Mouse (Mus musculus) lung, adult 2 months (tissue): ENCODE measurements at regions not wholly inside any gene's neighbourhood (a gene's known extent, or its start where the extent isn't known, plus 50 kb on each side); places are given as distances from the start of the nearest gene placed in this dataset.

Experiments
- CTCF ChIP-seq: fragments of 200-500 bp; IDR thresholded peaks from 2 replicates; pipeline ENCODE4 v1.5.1; 2011; ENCODE audit warnings: mild to moderate bottlenecking, low read length, control low read depth; ENCODE audit not compliant: insufficient read depth
- POLR2A ChIP-seq: fragments of 200-500 bp; IDR thresholded peaks from 2 replicates; pipeline ENCODE4 v1.6.1; 2011; ENCODE audit warnings: low read depth, mild to moderate bottlenecking, control low read depth, low read length, borderline replicate concordance; ENCODE audit errors: extremely low read depth

DNA sequence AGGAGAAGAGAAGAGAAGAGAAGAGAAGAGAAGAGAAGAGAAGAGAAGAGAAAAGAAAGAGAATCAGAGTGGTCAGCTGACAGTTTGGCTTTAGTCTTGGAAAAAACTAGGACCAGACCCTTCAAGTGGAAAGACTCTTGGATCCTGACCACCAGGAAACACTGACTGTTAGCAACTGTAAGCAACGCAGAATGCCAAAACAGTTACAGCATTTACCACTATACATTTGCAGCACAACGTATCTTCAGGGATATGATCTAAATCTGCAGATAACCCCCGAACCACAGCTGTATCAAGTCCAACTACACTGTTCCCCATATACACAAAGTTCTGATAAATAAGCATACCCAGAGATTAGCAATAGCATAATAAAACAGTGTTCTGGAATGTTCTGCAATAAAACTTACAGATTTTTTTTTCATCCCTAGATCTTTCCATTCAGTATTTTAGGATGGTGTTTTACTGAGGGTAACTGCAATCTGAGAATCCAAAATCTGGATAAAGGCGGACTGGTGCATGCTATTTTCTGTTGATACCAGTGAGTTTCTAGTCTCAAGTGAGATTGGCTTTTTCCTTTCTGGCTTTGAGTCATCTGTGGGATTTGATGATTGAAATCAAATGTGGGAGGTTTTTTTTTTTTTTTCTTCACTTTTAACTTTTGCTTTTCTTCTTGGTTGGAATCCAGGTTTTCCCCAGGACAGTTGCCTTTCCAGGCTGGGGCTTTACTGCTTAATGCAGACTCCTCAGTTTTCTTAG is 65.9 kb upstream of the Ptprm start:
- TF ChIP-seq POLR2A (no peak), CTCF (no peak)
